Mouse (Mus musculus) CH12.LX (cell line): ENCODE data around the gene Xpr1.

Source experiments
- CTCF ChIP-seq, 2 experiments: IDR thresholded peaks in 1 of 2; conservative IDR thresholded peaks in 1 of 2; 2 replicates each; pipeline ENCODE4 v1.5.1; 2011 to 2012; ENCODE audit warnings: low read depth in 2 of 2, low read length in 2 of 2, improper control_type of control experiment in 1 of 2, inconsistent platforms in 1 of 2, mild to moderate bottlenecking in 1 of 2, moderate library complexity in 1 of 2
- MXI1 ChIP-seq: IDR thresholded peaks from 2 replicates; pipeline ENCODE4 v1.6.1; 2011; ENCODE audit warnings: mild to moderate bottlenecking, low read depth, low read length, improper control_type of control experiment
- MYC ChIP-seq: IDR thresholded peaks from 2 replicates; pipeline ENCODE4 v1.6.1; 2011; ENCODE audit warnings: low read depth, mild to moderate bottlenecking, improper control_type of control experiment, low read length
- ZNF384 ChIP-seq: IDR thresholded peaks from 2 replicates; pipeline ENCODE4 v1.6.1; 2012; ENCODE audit warnings: low read depth, low read length, improper control_type of control experiment, inconsistent platforms

- TF ChIP-seq CTCF (conservative IDR thresholded peaks at IDR 0.05 in 1 of 2, IDR thresholded peaks at IDR 0.05 in 1 of 2; ENCODE audit: low read depth in 2 of 2, low read length in 2 of 2) (no peak), ZNF384 (no peak), MYC (no peak), MXI1 (no peak)
Measured at GRCm38 (mm10) chr1:155248041-155248440, 169.2 kb downstream of the Xpr1 start.
